Mouse (Mus musculus): ENCODE measurements around the gene Usp7.

Gene Usp7

DNA sequence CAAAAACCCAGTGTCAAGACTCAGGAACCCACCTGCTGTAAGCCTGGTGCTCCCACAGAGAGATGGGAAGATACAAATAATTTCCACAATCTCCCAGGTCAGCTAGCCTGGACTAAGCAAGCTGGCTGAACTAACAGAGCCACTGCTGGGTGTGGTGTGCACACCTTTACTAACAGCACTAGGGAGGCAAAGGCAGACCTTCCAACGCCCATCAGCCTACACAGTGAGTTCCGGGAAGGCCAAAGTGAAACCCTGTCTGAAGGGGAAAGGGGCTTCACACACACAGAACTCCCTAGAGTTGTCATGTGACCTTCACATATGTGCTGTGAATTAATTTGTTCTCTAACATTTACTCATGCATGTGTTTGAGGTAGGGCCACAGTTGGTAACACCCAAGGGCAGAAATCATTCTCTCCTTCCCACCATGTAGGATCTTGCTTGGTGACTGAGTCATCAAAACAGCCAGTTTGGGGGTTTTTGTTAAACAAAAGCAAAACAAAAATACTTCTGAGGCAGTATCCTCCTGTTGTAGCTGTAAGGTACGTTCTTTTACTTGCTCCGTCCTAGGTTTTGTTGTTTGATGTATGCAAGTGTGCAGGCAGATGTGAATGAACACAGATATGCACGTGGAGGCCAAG lies 63.9 kb downstream of the Usp7 start:
- no peak for DNase-seq (ENCODE audit: inconsistent age in 2 of 2, low spot score in 1 of 2)

DNA sequence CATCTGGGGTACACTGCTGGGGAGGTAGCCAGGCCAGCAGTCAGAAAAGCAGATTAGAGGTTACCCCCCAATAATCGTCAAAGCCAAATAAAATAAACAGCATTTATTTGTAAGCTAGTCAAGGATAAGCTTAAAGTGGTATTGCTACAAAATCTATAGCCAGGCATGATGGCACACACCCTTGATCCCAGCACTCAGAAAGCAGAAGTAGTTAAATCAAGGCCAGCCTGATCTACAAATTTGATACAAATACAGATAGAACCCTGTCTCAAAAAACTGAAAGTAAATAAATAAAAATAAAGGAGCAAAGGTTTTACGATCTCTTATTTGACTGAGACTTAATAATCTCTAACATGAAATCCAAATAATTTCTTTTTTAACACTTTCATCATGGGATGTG lies 66.3 kb downstream of the Usp7 start:
- DNase-seq (ENCODE audit: inconsistent age in 2 of 2, low spot score in 1 of 2), result no peak

DNA sequence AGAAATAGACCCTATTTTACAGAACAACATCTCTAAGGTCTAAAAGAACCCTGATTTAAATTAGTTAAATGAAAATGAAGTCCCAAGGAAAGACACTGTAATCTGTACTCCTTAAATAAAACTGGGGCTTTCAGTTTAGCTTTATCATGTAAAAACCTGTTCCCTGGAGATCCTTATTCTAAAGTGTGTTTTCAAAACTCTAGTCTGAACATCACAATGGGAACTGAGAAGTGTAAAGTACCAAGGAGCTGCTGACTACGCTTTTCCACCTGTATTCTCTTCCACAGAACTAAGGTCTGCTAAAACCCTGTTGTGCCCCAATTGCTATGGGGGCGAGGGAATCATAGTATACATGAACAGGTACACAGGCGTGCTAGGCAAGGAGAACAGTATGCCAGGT lies 68.1 kb downstream of the Usp7 start:
- DNase-seq (ENCODE audit: inconsistent age in 2 of 2, low spot score in 1 of 2), result no peak

DNA sequence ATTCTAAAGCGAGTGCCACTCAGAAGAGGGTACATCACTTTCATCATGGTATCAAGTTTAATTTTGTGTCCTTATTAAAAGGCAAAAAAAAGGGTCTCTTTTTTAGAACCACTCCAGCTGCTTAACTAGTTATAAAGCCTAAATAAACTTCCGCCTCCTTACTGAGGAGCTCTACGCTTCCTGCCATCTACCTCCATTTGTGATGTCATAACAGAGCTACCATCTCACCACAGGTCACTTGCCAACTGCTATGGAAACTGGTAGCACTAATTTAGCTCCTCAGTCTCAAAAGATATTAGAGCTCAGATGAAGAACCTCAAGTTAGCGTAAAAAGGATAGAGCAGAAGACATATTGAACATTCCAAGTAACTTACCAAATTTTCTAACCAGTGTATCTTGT lies 71.7 kb downstream of the Usp7 start:
- DNase-seq (ENCODE audit: inconsistent age in 2 of 2, low spot score in 1 of 2), result no peak

DNA sequence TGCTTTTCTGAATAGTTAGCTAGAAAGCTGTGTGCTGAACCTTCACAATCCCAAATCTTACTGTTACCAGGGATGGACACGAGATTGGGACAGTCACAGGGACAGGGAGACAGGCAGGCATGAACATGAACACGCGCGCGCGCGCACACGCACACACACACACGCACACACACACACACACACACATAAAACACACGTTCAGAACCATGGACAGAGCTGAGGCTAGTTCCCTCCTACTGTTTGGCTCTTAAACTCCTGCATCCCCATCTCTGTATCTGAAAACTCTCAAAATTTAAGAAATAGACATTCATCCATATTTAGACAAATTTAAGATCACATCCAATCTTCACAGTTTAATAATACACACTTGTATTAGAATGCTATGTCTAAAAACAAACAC lies 74.4 kb downstream of the Usp7 start:
- DNase-seq (ENCODE audit: inconsistent age in 2 of 2, low spot score in 1 of 2), result no peak

DNA sequence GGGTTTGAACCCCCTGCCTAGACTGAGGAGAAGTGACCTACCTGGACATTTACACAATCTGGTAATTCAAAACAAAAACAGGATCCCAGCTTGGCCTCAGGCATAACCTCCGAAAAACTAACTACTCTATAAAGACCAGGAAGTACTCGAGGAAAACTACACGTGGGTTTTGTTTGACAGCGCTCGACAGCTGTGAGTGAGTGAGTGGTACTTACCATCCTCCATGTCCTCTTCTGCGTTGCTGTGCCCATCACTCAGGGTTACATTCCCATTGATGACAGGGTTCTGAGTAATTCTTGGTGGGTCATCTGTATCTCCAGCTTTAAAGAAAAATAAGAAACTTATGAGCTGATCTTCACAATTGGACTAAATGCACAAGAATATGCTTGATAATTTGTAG lies 75.8 kb downstream of the Usp7 start:
- DNase-seq (ENCODE audit: inconsistent age in 2 of 2, low spot score in 1 of 2), result no peak

DNA sequence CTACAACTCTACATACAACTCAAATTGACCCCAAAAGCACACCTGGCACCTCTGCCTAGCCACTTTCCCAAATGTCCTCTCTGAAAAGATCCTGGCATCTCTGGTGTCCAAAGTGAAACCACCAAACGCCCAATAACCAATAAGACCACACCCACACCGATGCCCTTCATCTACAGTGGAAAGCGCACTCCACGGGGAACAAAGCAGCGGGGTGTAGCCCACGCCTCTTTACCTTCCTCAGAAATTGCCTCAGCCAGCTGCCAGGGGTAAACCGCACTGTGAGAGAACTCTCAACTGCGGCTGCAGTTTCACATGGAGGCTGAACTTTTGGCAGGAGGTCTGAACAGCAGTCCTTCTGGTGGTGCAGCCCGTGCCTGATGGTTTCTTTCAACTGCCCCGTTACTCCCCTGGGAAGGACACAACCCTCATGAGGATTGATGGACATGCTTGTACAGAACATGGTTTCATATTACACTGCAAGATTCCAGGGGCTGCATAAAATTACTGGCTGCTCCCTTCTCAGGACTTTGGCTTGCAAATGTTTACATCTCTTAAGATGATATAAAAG lies 76.5 kb downstream of the Usp7 start:
- no peak for DNase-seq (ENCODE audit: inconsistent age in 2 of 2, low spot score in 1 of 2)

DNA sequence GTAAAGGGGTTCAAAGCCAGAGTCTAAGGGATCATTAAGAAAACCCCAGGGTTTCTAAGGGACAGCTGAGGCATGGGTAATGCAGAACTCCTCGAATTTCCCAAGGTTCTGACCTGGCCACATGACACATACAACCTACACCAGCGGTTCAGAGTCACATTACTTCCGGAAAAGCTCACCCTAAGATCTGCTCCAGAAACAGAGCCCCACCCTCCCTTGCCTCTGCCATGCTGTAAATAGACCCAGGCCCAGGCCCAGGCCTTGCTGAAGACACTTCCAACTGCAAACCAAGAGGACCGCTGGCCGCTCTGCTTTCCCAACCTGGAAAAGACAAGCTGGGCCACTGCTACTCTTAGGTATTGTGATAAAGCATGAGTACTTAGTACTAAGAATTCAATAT lies 77.3 kb downstream of the Usp7 start:
- DNase-seq (ENCODE audit: inconsistent age in 2 of 2, low spot score in 1 of 2), result no peak

DNA sequence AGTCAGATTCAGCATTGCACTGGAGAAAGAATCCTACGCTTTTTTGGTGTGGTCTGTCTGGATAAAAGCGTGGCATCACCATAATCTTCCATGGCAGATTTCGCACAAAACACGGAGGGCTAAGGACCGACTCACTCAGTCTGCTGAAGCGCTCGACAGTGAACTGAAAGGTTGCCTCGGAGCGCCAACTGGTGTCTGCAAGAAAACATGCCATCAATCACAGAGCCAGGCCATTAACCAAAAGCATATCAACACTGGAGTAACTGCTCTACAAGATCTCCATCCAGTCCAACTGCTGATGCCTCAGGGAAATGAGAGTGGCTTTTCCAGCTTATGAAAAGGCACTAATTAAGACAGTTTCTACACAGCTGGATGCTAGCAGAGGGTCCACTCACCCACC lies 80.1 kb downstream of the Usp7 start:
- DNase-seq (ENCODE audit: inconsistent age in 2 of 2, low spot score in 1 of 2), result peak in 1 of 2 experiments; percentile 47

DNA sequence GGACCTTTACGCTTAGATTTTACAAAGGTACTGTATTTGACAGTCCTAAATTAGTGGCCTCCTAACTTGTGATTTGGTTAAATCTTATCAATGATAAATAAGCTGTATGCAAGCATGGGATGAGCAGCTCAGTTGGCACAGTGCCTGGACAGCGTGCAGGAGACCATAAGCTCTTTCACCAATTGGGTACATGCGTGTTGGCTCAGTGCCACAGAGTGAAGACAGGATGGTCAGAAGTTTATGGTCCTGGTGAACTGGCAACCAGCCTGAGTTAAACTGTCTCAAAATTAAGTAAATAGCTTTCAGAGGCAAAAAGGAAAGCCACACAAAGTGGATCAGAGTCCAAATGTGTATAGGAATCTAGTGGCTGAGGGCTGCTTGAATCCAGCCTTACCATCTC lies 91.5 kb downstream of the Usp7 start:
- DNase-seq (ENCODE audit: inconsistent age in 2 of 2, low spot score in 1 of 2), result no peak

DNA sequence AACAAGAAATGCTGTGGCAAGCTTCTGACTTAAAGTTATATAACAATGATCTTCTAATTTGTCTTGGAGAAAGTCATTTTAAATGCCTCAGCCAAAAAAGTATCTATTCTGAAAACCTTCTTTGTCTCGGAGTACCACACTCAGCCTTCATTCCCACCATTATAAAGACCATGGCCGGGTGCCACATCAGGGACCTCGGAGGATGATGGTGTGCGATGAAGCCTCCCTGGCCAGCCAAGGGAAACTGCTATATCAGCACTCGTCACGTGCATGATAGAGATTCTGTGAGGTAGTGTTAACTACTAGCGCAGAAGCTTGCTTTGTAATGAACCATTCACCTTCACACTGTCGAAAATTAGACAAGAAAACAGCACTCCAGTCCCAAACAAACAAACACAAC lies 92.6 kb downstream of the Usp7 start:
- DNase-seq (ENCODE audit: inconsistent age in 2 of 2, low spot score in 1 of 2), result no peak

DNA sequence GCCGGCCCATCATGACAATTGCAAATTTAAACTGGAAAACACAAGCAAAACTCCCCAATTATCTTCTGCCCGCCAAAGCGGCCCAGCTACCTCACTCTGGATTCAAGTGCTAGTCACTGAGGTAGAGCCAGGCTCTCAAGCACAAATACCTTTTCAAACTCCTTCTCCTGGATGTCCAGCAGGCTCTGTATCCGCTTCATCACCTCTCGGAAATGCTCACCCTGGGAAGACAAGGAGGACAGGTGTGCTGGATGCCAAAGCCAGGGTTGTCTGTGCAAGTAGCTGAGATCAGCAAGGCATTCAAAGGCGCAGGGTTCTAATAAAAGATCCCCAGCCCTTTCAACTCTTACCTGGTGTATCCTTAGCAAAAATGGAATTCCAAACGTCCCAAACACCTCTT lies 100.9 kb downstream of the Usp7 start:
- DNase-seq (ENCODE audit: inconsistent age in 2 of 2, low spot score in 1 of 2), result no peak

DNA sequence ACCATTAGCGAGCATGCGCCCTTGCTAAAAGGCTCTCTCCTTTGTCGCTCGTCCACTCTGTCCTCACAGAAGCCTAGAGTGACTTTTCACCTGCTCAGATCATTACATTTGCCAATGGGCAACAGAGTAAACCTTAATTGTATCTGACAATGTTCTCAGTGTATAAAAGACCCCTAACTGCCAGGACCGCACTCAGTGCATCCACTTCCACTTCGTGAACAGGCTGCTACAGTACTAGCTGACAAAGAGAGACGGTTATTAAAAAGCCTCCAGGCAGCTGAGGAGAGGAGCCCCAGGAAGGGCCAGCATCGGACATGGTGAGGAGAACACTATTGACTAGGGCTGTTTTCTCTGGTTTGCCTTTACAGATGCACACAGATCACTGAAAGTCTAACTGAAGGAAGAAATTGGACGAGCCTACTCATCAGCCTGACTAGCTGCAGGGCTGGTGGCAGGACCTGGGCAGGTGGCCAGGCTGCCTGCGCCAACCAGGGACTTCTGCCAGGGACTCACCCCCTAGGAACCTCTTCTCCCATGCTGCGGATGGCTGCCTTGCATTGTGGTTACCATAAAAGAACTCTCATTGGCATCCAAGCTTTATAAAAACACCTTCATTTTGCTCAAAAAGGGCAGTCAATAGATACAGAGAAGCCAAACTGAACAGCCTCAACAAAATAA lies 102.0 kb downstream of the Usp7 start:
- peak in 1 of 2 experiments; percentile 72 for DNase-seq (ENCODE audit: inconsistent age in 2 of 2, low spot score in 1 of 2)

DNA sequence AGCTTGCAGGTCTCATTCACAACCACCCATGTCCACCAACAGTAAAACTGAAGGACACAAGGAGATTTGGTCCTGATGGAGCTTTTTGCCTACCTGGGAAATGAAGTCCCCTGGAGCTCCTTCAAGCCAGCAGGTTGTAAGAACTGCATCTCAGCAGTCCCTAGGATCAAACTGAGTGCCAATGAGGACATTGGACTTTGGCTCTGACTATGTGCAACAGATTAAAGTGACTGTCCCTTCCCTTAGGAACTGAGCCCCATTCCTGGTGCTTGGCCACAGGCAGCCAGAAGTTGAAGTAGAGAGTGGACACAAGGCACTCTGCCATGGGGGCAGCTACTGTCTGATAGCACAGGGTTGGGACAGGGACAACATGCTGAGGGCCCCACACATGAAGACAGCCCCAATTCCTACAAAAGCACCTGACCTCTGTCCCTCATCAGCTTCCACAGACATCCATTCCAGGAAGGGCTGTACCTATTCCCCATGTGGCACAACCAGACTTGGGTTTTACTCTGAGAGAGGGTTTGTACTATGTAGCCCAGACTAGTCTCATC lies 104.5 kb downstream of the Usp7 start:
- no peak for DNase-seq (ENCODE audit: inconsistent age in 2 of 2, low spot score in 1 of 2)

DNA sequence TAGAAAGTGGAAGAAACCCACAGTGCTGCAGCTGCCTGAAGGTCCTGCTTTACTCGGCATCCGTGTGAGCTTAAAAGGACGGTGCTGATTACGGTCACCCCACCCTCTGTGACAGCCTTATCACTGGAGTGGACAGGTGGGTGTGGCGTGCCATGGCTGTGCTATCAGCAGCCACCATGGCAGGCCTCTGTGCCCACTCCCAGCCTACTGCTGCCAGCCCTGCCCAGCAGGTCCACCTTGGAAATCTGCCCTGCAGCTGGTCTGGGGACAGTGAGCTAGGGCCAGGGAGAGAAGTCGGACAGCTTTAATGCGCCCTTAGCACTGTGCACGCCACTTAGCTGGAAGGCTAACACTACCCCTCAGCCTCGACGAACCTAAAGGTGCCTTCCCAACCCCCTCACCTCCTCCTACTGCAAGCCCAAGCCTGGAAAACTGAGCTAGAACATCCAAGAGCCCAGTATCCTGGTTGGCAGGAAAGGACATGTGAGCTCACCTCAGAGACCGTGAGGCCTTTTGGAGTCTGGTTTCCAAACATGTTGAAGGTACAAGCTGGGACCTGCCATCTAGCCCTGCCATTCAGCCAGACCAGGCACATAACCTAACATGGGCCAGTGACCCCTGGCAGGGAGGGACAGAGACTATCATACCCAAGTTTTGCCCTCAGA lies 105.1 kb downstream of the Usp7 start:
- no peak for DNase-seq (ENCODE audit: inconsistent age in 2 of 2, low spot score in 1 of 2)

DNA sequence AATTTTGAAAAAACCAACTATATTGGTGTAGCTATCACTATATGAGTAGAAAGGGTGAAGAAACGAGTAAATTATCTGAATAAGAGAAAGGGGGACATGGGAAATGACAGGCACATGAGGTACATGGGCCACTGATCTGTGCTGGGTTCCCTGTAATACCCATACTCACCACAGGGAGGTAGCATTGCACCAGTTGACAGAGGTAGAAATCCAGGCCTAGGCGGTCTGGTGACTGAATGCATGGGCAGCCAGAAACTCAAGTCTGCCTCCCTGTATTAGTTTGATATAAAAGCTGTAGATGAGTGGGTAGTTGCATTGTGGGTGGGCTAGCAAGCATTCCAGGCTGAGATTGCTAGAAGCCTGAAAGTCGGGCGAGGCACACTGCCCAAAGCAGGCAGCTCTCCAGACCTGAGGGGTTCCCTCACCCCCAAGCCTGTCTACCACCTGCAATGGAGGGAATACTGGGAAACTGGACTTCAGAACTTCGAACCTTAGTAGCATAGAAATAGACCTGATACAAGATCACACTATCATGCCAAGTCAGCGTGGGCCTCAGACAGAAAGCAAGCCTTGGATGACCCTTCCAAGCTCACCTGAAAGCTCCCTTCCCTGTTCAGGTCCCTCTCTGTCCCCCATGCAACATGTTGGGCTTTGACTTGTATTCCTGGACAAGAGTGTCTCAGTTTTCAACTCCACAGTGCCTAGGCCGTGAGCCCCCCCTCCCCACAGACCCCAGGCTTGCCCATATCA lies 105.8 kb downstream of the Usp7 start:
- DNase-seq (ENCODE audit: inconsistent age in 2 of 2, low spot score in 1 of 2), result peak; percentile 74 to 93

DNA sequence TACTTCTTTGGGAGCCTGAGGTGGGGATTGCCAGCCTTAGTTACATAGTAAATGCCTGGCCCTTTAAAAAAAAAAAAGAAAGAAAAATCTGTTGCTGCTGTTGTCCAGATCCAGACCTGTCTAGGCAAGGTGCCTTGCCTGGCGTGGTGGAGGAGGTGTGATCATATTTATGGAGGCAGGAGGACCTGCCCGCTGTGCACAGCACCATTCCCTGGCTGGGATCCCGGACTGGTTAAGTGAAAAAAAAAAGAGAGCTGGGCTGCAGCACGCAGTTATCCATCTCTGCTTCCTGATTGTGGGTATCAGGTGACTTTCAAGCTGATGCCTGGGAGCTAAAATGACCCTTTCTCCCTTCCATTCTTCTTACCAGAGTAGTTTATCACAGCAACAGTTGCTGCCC lies 107.0 kb downstream of the Usp7 start:
- DNase-seq (ENCODE audit: inconsistent age in 2 of 2, low spot score in 1 of 2), result no peak

DNA sequence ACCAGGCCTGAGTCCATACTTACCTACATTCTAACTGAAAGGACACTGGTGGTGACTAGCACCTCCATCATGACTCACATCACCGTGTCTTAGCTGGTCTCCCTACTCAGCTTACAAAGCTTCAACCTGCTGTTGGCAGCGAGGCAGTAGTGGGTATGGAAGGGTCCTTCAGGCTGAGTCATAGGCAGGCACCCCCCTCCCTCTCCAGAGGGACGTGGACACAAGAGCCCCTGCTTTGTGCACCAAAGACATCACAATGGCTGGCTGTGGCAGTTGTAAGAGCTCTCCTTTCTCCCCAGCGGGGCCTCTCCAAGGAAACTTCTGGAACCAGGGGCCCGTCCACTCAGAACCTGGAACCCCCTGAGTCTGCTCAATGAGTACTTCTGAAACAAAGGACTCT lies 111.6 kb downstream of the Usp7 start, which contains the start of gene Gm5767:
Gene Gm5767, plus strand, starts transcription at position 301 of the 400 bp plus-strand sequence.
- no peak for DNase-seq (ENCODE audit: inconsistent age in 2 of 2, low spot score in 1 of 2)

DNA sequence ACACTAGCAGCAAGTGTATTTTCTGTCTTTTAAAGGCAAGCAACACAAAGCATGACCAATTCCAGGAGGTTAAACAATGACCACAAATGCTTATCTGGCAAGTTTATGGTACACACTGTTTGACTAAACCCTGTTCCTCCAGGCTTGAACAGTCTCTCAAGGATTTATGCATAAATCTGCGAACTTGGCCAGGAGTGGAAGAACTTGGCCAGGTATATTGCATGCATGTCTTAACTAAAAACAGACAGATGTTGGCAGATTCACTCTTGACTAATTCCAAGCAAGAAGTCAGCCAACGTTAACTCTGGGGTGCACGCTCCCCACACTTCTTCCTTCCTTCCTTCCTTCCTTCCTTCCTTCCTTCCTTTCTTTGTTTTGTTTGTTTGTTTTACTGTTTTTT lies 112.3 kb downstream of the Usp7 start:
- DNase-seq (ENCODE audit: inconsistent age in 2 of 2, low spot score in 1 of 2), result no peak

DNA sequence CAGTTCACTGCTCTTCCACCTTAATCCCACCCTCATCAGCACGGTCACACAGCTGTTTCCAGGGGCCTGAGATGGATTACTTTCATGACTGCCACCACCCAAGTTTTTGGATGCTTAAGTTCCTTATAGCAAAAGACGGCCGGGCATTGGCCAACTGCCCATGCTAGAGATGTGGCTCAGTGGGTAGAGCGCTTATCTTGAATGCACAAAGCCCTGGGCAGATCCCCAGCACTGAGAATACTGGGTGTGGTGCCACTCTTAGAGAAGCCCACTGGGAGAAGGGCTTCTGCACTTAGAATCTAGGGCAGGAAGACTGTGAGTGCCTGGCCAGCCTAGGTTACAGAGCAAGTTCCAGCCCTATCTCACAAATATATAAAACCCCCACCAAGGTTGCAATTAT lies 113.4 kb downstream of the Usp7 start:
- no peak for DNase-seq (ENCODE audit: inconsistent age in 2 of 2, low spot score in 1 of 2)

DNA sequence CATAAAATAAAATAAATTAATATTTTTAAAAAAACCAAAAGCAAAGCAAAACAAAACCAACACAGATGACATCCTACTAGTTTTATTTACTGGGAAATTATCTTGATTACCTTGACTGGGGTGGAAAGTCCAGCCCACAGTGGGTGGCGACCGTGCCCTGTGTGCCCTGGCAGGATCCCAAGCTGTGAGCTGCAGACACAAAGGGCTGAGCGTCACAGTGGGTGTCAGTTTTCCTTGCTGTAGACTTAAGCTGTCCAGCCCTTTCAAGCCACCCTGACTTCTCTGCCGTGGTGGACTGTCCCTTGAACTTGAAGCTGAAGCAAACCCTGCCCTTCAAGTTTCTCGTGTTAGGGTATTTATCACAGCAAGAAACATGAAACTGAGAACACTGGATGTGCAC lies 114.1 kb downstream of the Usp7 start:
- peak in 1 of 2 experiments; percentile 77 for DNase-seq (ENCODE audit: inconsistent age in 2 of 2, low spot score in 1 of 2)
